Mouse (Mus musculus) G1E (cell line): ENCODE data around the gene C1rl. TPM values are rescaled to one million over a fixed set of nuclear protein-coding genes. Genes with fewer than 3 reads are reported as not detected.
"Not testable (repeated sequence)": the region's sequence is repeated elsewhere in the genome, so short reads cannot be mapped to it uniquely, and the experiment has no call there.

ENCODE experiments used
- ATAC-seq: 2 replicates; pipeline ENCODE4 v1.8.0; 2016; ENCODE audit warnings: mild to moderate bottlenecking; ENCODE audit not compliant: insufficient number of reproducible peaks, poor library complexity, low FRiP score, severe bottlenecking; ENCODE audit errors: extremely low read depth
- DNase-seq: peaks from one replicate; pipeline ENCODE4 v3.0.0; 2012; ENCODE audit warnings: low spot score
- H3K27me3 ChIP-seq: 2 replicates; pipeline ENCODE4 v1.6.1; 2012; ENCODE audit warnings: mild to moderate bottlenecking, low read length, inconsistent platforms; ENCODE audit not compliant: insufficient read depth
- H3K36me3 ChIP-seq: replicated peaks from 2 replicates; pipeline ENCODE3; 2012; ENCODE audit warnings: mild to moderate bottlenecking, inconsistent platforms
- H3K4me1 ChIP-seq: 2 replicates; pipeline ENCODE4 v1.6.1; 2012; ENCODE audit warnings: low read depth, low read length, inconsistent platforms, mixed read lengths; ENCODE audit not compliant: insufficient read depth
- H3K4me3 ChIP-seq: 2 replicates; pipeline ENCODE4 v1.5.1; 2012; ENCODE audit warnings: low read depth, mild to moderate bottlenecking, inconsistent platforms, low read length, moderate library complexity, mixed read lengths
- H3K9me3 ChIP-seq: replicated peaks from 2 replicates; pipeline ENCODE4 v1.6.1; 2012; ENCODE audit warnings: inconsistent platforms
- CTCF ChIP-seq: IDR thresholded peaks from 2 replicates; pipeline ENCODE4 v1.5.1; 2012; ENCODE audit warnings: low read depth, low read length, inconsistent platforms, mixed read lengths
- GATA1 ChIP-seq: IDR thresholded peaks from 2 replicates; pipeline ENCODE4 v1.6.1; 2012; ENCODE audit warnings: borderline replicate concordance, low read length, inconsistent platforms, mixed read lengths
- GATA2 ChIP-seq: IDR thresholded peaks from 2 replicates; pipeline ENCODE4 v1.6.1; 2012; ENCODE audit warnings: low read depth, low read length, inconsistent platforms, borderline replicate concordance
- POLR2AphosphoS5 ChIP-seq: IDR thresholded peaks from 2 replicates; pipeline ENCODE4 v1.6.1; 2012; ENCODE audit warnings: low read depth, low read length, inconsistent platforms; ENCODE audit not compliant: insufficient replicate concordance
- TAL1 ChIP-seq: conservative IDR thresholded peaks from 2 replicates; pipeline ENCODE4 v1.6.1; 2012; ENCODE audit warnings: low read depth, low read length, inconsistent platforms, mixed read lengths
- polyA plus RNA-seq: library from polyadenylated mRNA; stranded (reverse); fragments of >175 nt; gene quantifications from 2 replicates; pipeline ENCODE4 v1.2.3, GENCODE M21; 2012
- total RNA-seq, 2 experiments: library from RNA; stranded (forward) in 1 of 2; stranded (reverse) in 1 of 2; fragments of 200-1000 nt in 1 of 2; fragments of >200 nt in 1 of 2; fragmentation: Nextera tagmentation in 1 of 2; gene quantifications; 2 replicates each; pipeline ENCODE4 v1.2.3; 2014 to 2017

C1rl gene
- total and polyA plus RNA-seq, 3 experiments: 0.05 to 0.10 TPM; not detected in 1

DNA sequence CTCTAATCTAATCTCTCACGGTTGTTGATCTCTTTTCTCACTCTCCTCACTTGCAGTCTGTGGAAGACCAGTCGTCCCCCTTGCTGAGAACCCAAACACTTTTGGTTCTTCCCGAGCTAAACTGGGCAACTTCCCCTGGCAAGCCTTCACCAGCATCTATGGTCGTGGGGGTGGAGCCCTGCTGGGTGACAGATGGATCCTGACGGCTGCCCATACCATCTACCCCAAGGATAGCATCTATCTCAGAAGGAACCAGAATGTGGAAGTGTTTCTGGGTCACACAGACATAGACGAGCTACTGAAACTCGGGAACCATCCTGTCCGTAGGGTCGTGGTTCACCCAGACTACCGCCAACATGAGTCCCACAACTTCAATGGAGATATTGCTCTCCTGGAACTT lies 15.4 kb downstream of the C1rl start:
- ATAC-seq: no peak
- DNase-seq: no peak

DNA sequence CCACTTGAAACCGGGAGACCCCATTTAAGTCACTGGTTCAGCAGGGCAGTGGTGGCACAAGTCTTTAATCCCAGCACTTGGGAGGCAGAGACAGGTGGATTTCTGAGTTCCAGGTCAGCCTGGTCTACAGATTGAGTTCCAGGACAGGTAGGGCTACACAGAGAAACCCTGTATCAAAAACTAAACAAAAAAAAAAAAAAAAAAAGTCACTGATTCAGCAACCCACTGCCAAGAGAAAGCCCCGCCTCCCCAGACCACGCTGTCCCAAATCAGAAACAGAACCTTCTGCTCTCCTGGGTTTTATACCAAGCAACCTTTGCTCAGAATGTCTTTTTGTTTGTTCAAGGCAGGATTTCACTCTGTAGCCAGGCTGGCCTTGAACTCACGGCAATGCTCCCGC lies 16.3 kb downstream of the C1rl start:
- not testable (repeated sequence) for H3K4me3 ChIP-seq, H3K9me3 ChIP-seq, H3K36me3 ChIP-seq, DNase-seq, H3K4me1 ChIP-seq, H3K27me3 ChIP-seq, ATAC-seq

More for the DNA sequence above, 15.4 kb downstream of the C1rl start:
- no peak overlapping the region for H3K4me3 ChIP-seq
- H3K4me1 ChIP-seq: 0 out of 2 replicates have a peak, but pooled peaks cover 2% of the 10 kb centered on the region
- peaks cover 5% of the 10 kb centered on the region; the same call in 1 of the 2 replicates for H3K27me3 ChIP-seq
- no peaks in the 10 kb centered on the region for H3K36me3 ChIP-seq
- TF ChIP-seq TAL1 (no peak), GATA1 (no peak), CTCF (no peak), POLR2AphosphoS5 (no peak), GATA2 (no peak)
- H3K9me3 ChIP-seq: no peaks in the 10 kb centered on the region

GRCm38 (mm10) chr6:124511936-124512335 lies 19.0 kb downstream of the C1rl start:
- TF ChIP-seq CTCF (no peak), TAL1 (no peak), GATA2 (no peak), POLR2AphosphoS5 (no peak), GATA1 (no peak)
- Histone ChIP-seq H3K36me3 (no peaks in the 10 kb centered on the region), H3K4me1 (0 out of 2 replicates have a peak, but pooled peaks cover 2% of the 10 kb centered on the region), H3K9me3 (no peaks in the 10 kb centered on the region), H3K27me3 (peaks cover 5% of the 10 kb centered on the region; the same call in 1 of the 2 replicates), H3K4me3 (no peak overlapping the region)
- no peak for DNase-seq
- no peak for ATAC-seq

GRCm38 (mm10) chr6:124512355-124512836 lies 19.5 kb downstream of the C1rl start, which contains the start of gene C1ra:
Gene C1ra, plus strand, starts transcription at chr6:124512405.
- TF ChIP-seq CTCF (peak; percentile 15; the same call in 1 of the 2 replicates), TAL1 (no peak), GATA1 (no peak)
- Histone ChIP-seq H3K9me3 (no peaks in the 10 kb centered on the region), H3K4me1 (0 out of 2 replicates have a peak, but pooled peaks cover 2% of the 10 kb centered on the region), H3K4me3 (no peak within 1 kb of the TSS), H3K36me3 (no peaks in the 10 kb centered on the region), H3K27me3 (peaks cover 5% of the 10 kb centered on the region; the same call in 1 of the 2 replicates)
- no peak for ATAC-seq
- DNase-seq: no peak

GRCm38 (mm10) chr6:124517733-124518132 lies 24.8 kb downstream of the C1rl start:
- not testable (repeated sequence) for ATAC-seq, H3K27me3 ChIP-seq, H3K9me3 ChIP-seq, DNase-seq, H3K36me3 ChIP-seq, H3K4me1 ChIP-seq, H3K4me3 ChIP-seq

DNA sequence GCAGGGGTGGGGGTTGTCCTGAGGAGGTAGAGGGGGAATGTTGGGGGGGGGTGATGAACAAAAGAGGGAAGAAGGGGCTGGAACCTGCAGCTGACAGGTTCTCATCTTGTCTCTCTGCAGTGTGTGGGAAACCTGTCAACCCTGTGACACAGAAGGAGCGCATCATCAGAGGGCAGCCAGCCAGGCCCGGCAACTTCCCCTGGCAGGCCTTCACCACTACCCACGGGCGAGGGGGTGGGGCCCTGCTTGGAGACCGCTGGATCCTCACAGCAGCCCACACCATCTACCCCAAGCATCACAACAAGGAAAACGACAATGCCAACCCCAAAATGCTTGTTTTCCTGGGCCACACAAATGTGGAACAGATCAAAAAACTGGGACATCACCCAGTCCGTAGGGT lies 29.2 kb downstream of the C1rl start:
- ATAC-seq, H3K9me3 ChIP-seq, H3K36me3 ChIP-seq, DNase-seq, H3K4me1 ChIP-seq, H3K4me3 ChIP-seq, H3K27me3 ChIP-seq: not testable (repeated sequence)

DNA sequence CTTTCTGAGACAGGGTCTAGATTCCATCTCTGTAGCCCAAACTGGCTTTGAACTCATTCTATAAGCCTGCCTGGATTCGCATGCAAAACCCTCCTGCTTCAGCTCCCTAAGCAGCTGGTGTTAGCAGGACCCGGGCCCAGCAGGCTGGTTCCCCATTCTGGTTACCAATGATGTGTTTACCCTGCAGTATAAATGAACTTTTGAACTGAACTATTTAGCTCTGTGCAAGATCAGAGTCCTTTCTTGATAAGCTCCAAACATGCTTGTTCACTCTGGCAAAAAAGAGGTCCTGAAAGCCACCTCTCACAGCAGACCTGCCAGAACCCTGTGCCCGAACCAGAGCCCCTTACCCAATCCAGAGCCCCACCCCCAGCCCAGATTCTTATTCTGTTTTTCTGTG lies 35.0 kb downstream of the C1rl start:
- Histone ChIP-seq H3K36me3 (no peaks in the 10 kb centered on the region), H3K4me3 (no peak overlapping the region), H3K4me1 (no peaks in the 10 kb centered on the region), H3K9me3 (no peaks in the 10 kb centered on the region), H3K27me3 (no peaks in the 10 kb centered on the region)
- no peak for TF ChIP-seq CTCF
- no peak for TF ChIP-seq GATA2
- TF ChIP-seq GATA1: no peak
- no peak for TF ChIP-seq TAL1
- no peak for TF ChIP-seq POLR2AphosphoS5
- DNase-seq: no peak
- ATAC-seq: no peak
